Mouse (Mus musculus): ENCODE measurements around the gene Eif2b3.

GRCm38 (mm10) chr4:117110985-117111384 is 91.8 kb downstream of the Eif2b3 start:
- TF ChIP-seq EP300 (optimal IDR thresholded peaks at IDR 0.05) (no peak), CTCF (IDR thresholded peaks at IDR 0.05; ENCODE audit: low read depth) (no peak)
